Mouse (Mus musculus): ENCODE results near the gene Ankrd11. TPM values are rescaled to one million over a fixed set of nuclear protein-coding genes. Genes with fewer than 3 reads are reported as not detected.

Ankrd11 gene
- polyA plus RNA-seq, 1 experiment from 2014 or later, result 63.3 TPM

GRCm38 (mm10) chr8:122903002-122903401 is 139.1 kb downstream of the Ankrd11 start:
- Histone ChIP-seq H3K36me3 (ENCODE audit: control insufficient read depth, insufficient read depth, low read length) (peaks cover 37% of the 10 kb centered on the region), H3K9ac (ENCODE audit: low read length) (no peak overlapping the region), H3K9me3 (ENCODE audit: control insufficient read depth, low read length) (no peaks in the 10 kb centered on the region), H3K4me1 (ENCODE audit: control insufficient read depth in 2 of 2, insufficient read depth in 2 of 2, low read length in 2 of 2) (peaks cover 10 to 35% of the 10 kb centered on the region in 2 experiments), H3K4me3 (ENCODE audit: control insufficient read depth in 1 of 2, insufficient read depth in 1 of 2, low read depth in 1 of 2, low read length in 2 of 2) (no peak overlapping the region), H3K27me3 (ENCODE audit: control insufficient read depth, insufficient read depth, low read length) (no peaks in the 10 kb centered on the region), H3K27ac (replicated peaks in 1 of 2; ENCODE audit: control insufficient read depth in 1 of 2, insufficient read depth in 1 of 2, low read depth in 2 of 2, low read length in 2 of 2) (no peak overlapping the region), H3K4me2 (ENCODE audit: low read length) (no peak overlapping the region)
- 90% methylated on average over 5 of the region's 5 CpGs for WGBS
- ATAC-seq (ENCODE audit: insufficient number of reproducible peaks, insufficient read depth, low FRiP score, low read depth), result no peak

GRCm38 (mm10) chr8:122902581-122902980 is 139.5 kb downstream of the Ankrd11 start:
- no peaks in the 10 kb centered on the region for H3K9me3 ChIP-seq (ENCODE audit: control insufficient read depth, low read length)
- H3K4me1 ChIP-seq (ENCODE audit: control insufficient read depth in 2 of 2, insufficient read depth in 2 of 2, low read length in 2 of 2), result peaks cover 10 to 35% of the 10 kb centered on the region in 2 experiments
- 58% methylated on average over 3 of the region's 3 CpGs for WGBS

GRCm38 (mm10) chr8:122901892-122902515 is 140.1 kb downstream of the Ankrd11 start:
- ATAC-seq (ENCODE audit: insufficient number of reproducible peaks, insufficient read depth, low FRiP score, low read depth), result no peak
- peaks cover 37% of the 10 kb centered on the region for H3K36me3 ChIP-seq (ENCODE audit: control insufficient read depth, insufficient read depth, low read length)
- H3K9me3 ChIP-seq (ENCODE audit: control insufficient read depth, low read length), result no peaks in the 10 kb centered on the region
- no peak overlapping the region for H3K27ac ChIP-seq (replicated peaks in 1 of 2; ENCODE audit: control insufficient read depth in 1 of 2, insufficient read depth in 1 of 2, low read depth in 2 of 2, low read length in 2 of 2)
- no peak overlapping the region for H3K4me2 ChIP-seq (ENCODE audit: low read length)
- H3K4me3 ChIP-seq (ENCODE audit: control insufficient read depth in 1 of 2, insufficient read depth in 1 of 2, low read depth in 1 of 2, low read length in 2 of 2), result no peak overlapping the region
- H3K27me3 ChIP-seq (ENCODE audit: control insufficient read depth, insufficient read depth, low read length), result no peaks in the 10 kb centered on the region
- peaks cover 10 to 35% of the 10 kb centered on the region in 2 experiments for H3K4me1 ChIP-seq (ENCODE audit: control insufficient read depth in 2 of 2, insufficient read depth in 2 of 2, low read length in 2 of 2)
- no peak overlapping the region for H3K9ac ChIP-seq (ENCODE audit: low read length)
- WGBS, result 75% methylated on average over 8 of the region's 8 CpGs

More at GRCm38 (mm10) chr8:122902581-122902980, 139.5 kb downstream of the Ankrd11 start:
- Histone ChIP-seq H3K9ac (ENCODE audit: low read length) (no peak overlapping the region), H3K36me3 (ENCODE audit: control insufficient read depth, insufficient read depth, low read length) (peaks cover 37% of the 10 kb centered on the region), H3K4me2 (ENCODE audit: low read length) (no peak overlapping the region), H3K27ac (replicated peaks in 1 of 2; ENCODE audit: control insufficient read depth in 1 of 2, insufficient read depth in 1 of 2, low read depth in 2 of 2, low read length in 2 of 2) (no peak overlapping the region), H3K4me3 (ENCODE audit: control insufficient read depth in 1 of 2, insufficient read depth in 1 of 2, low read depth in 1 of 2, low read length in 2 of 2) (no peak overlapping the region), H3K27me3 (ENCODE audit: control insufficient read depth, insufficient read depth, low read length) (no peaks in the 10 kb centered on the region)
- no peak for ATAC-seq (ENCODE audit: insufficient number of reproducible peaks, insufficient read depth, low FRiP score, low read depth)

GRCm38 (mm10) chr8:122901476-122901875 is 140.6 kb downstream of the Ankrd11 start:
- H3K4me2 ChIP-seq (ENCODE audit: low read length), result no peak overlapping the region
- H3K27me3 ChIP-seq (ENCODE audit: control insufficient read depth, insufficient read depth, low read length), result no peaks in the 10 kb centered on the region
- no peak overlapping the region for H3K27ac ChIP-seq (replicated peaks in 1 of 2; ENCODE audit: control insufficient read depth in 1 of 2, insufficient read depth in 1 of 2, low read depth in 2 of 2, low read length in 2 of 2)
- ATAC-seq (ENCODE audit: insufficient number of reproducible peaks, insufficient read depth, low FRiP score, low read depth), result no peak
- H3K36me3 ChIP-seq (ENCODE audit: control insufficient read depth, insufficient read depth, low read length), result peaks cover 40% of the 10 kb centered on the region
- no peaks in the 10 kb centered on the region for H3K9me3 ChIP-seq (ENCODE audit: control insufficient read depth, low read length)
- H3K4me1 ChIP-seq (ENCODE audit: control insufficient read depth in 2 of 2, insufficient read depth in 2 of 2, low read length in 2 of 2), result peaks cover 10 to 35% of the 10 kb centered on the region in 2 experiments
- no peak overlapping the region for H3K9ac ChIP-seq (ENCODE audit: low read length)
- 91% methylated on average over 7 of the region's 7 CpGs for WGBS
- H3K4me3 ChIP-seq (ENCODE audit: control insufficient read depth in 1 of 2, insufficient read depth in 1 of 2, low read depth in 1 of 2, low read length in 2 of 2), result no peak overlapping the region

GRCm38 (mm10) chr8:122899085-122899484 is 143.0 kb downstream of the Ankrd11 start:
- H3K4me1 ChIP-seq (ENCODE audit: control insufficient read depth in 2 of 2, insufficient read depth in 2 of 2, low read length in 2 of 2), result peaks cover 6 to 27% of the 10 kb centered on the region in 2 experiments; a peak in 3 of 4 replicates
- H3K36me3 ChIP-seq (ENCODE audit: control insufficient read depth, insufficient read depth, low read length), result peaks cover 64% of the 10 kb centered on the region
- no peaks in the 10 kb centered on the region for H3K9me3 ChIP-seq (ENCODE audit: control insufficient read depth, low read length)
- H3K4me2 ChIP-seq (ENCODE audit: low read length), result no peak overlapping the region
- no peak overlapping the region for H3K4me3 ChIP-seq (ENCODE audit: control insufficient read depth in 1 of 2, insufficient read depth in 1 of 2, low read depth in 1 of 2, low read length in 2 of 2)
- 40% methylated on average over 5 of the region's 5 CpGs for WGBS
- H3K27ac ChIP-seq (replicated peaks in 1 of 2; ENCODE audit: control insufficient read depth in 1 of 2, insufficient read depth in 1 of 2, low read depth in 2 of 2, low read length in 2 of 2), result no peak overlapping the region
- peak; percentile 63; the same call in 1 of the 2 replicates for ATAC-seq (ENCODE audit: insufficient number of reproducible peaks, insufficient read depth, low FRiP score, low read depth)
- no peaks in the 10 kb centered on the region for H3K27me3 ChIP-seq (ENCODE audit: control insufficient read depth, insufficient read depth, low read length)
- no peak overlapping the region for H3K9ac ChIP-seq (ENCODE audit: low read length)

- no peak for ATAC-seq (ENCODE audit: insufficient number of reproducible peaks, insufficient read depth, low FRiP score, low read depth)
- Histone ChIP-seq H3K27me3 (ENCODE audit: control insufficient read depth, insufficient read depth, low read length) (no peaks in the 10 kb centered on the region), H3K9me3 (ENCODE audit: control insufficient read depth, low read length) (no peaks in the 10 kb centered on the region), H3K4me2 (ENCODE audit: low read length) (no peak overlapping the region), H3K27ac (replicated peaks in 1 of 2; ENCODE audit: control insufficient read depth in 1 of 2, insufficient read depth in 1 of 2, low read depth in 2 of 2, low read length in 2 of 2) (no peak overlapping the region), H3K4me3 (ENCODE audit: control insufficient read depth in 1 of 2, insufficient read depth in 1 of 2, low read depth in 1 of 2, low read length in 2 of 2) (no peak overlapping the region), H3K36me3 (ENCODE audit: control insufficient read depth, insufficient read depth, low read length) (peaks cover 70% of the 10 kb centered on the region), H3K9ac (ENCODE audit: low read length) (no peak overlapping the region), H3K4me1 (ENCODE audit: control insufficient read depth in 2 of 2, insufficient read depth in 2 of 2, low read length in 2 of 2) (peaks cover 6 to 27% of the 10 kb centered on the region in 2 experiments; a peak in 3 of 4 replicates)
- 90% methylated on average over 12 of the region's 12 CpGs for WGBS
Observed at GRCm38 (mm10) chr8:122898473-122898872, 143.6 kb downstream of the Ankrd11 start.

GRCm38 (mm10) chr8:122898018-122898417 is 144.1 kb downstream of the Ankrd11 start:
- H3K36me3 ChIP-seq (ENCODE audit: control insufficient read depth, insufficient read depth, low read length), result peaks cover 75% of the 10 kb centered on the region

GRCm38 (mm10) chr8:122897200-122897599 is 144.9 kb downstream of the Ankrd11 start:
- Histone ChIP-seq H3K4me2 (ENCODE audit: low read length) (no peak overlapping the region), H3K36me3 (ENCODE audit: control insufficient read depth, insufficient read depth, low read length) (peaks cover 83% of the 10 kb centered on the region), H3K4me1 (ENCODE audit: control insufficient read depth in 2 of 2, insufficient read depth in 2 of 2, low read length in 2 of 2) (peaks cover 6 to 17% of the 10 kb centered on the region in 2 experiments; a peak in 3 of 4 replicates), H3K27ac (replicated peaks in 1 of 2; ENCODE audit: control insufficient read depth in 1 of 2, insufficient read depth in 1 of 2, low read depth in 2 of 2, low read length in 2 of 2) (no peak overlapping the region), H3K9me3 (ENCODE audit: control insufficient read depth, low read length) (no peaks in the 10 kb centered on the region), H3K27me3 (ENCODE audit: control insufficient read depth, insufficient read depth, low read length) (no peaks in the 10 kb centered on the region), H3K9ac (ENCODE audit: low read length) (no peak overlapping the region), H3K4me3 (ENCODE audit: control insufficient read depth in 1 of 2, insufficient read depth in 1 of 2, low read depth in 1 of 2, low read length in 2 of 2) (no peak overlapping the region)
- no peak for ATAC-seq (ENCODE audit: insufficient number of reproducible peaks, insufficient read depth, low FRiP score, low read depth)
- WGBS, result 77% methylated on average over 8 of the region's 8 CpGs

More at GRCm38 (mm10) chr8:122898018-122898417, 144.1 kb downstream of the Ankrd11 start:
- Histone ChIP-seq H3K4me2 (ENCODE audit: low read length) (no peak overlapping the region), H3K27me3 (ENCODE audit: control insufficient read depth, insufficient read depth, low read length) (no peaks in the 10 kb centered on the region), H3K9me3 (ENCODE audit: control insufficient read depth, low read length) (no peaks in the 10 kb centered on the region), H3K9ac (ENCODE audit: low read length) (no peak overlapping the region), H3K4me1 (ENCODE audit: control insufficient read depth in 2 of 2, insufficient read depth in 2 of 2, low read length in 2 of 2) (peaks cover 6 to 25% of the 10 kb centered on the region in 2 experiments; a peak in 3 of 4 replicates), H3K27ac (replicated peaks in 1 of 2; ENCODE audit: control insufficient read depth in 1 of 2, insufficient read depth in 1 of 2, low read depth in 2 of 2, low read length in 2 of 2) (no peak overlapping the region), H3K4me3 (ENCODE audit: control insufficient read depth in 1 of 2, insufficient read depth in 1 of 2, low read depth in 1 of 2, low read length in 2 of 2) (no peak overlapping the region)
- no peak for ATAC-seq (ENCODE audit: insufficient number of reproducible peaks, insufficient read depth, low FRiP score, low read depth)
- 47% methylated on average over 4 of the region's 4 CpGs for WGBS

Data from heart, embryonic 14.5 days (tissue).